Mouse (Mus musculus) spleen, postnatal 14 days (tissue): ENCODE measurements around the gene Iqgap2.

ENCODE experiments used
- DNase-seq, 2 experiments: peaks; one replicate each; pipeline ENCODE4 v3.0.0; 2021 to 2022; ENCODE audit warnings: low spot score in 2 of 2

The Iqgap2 gene

DNA sequence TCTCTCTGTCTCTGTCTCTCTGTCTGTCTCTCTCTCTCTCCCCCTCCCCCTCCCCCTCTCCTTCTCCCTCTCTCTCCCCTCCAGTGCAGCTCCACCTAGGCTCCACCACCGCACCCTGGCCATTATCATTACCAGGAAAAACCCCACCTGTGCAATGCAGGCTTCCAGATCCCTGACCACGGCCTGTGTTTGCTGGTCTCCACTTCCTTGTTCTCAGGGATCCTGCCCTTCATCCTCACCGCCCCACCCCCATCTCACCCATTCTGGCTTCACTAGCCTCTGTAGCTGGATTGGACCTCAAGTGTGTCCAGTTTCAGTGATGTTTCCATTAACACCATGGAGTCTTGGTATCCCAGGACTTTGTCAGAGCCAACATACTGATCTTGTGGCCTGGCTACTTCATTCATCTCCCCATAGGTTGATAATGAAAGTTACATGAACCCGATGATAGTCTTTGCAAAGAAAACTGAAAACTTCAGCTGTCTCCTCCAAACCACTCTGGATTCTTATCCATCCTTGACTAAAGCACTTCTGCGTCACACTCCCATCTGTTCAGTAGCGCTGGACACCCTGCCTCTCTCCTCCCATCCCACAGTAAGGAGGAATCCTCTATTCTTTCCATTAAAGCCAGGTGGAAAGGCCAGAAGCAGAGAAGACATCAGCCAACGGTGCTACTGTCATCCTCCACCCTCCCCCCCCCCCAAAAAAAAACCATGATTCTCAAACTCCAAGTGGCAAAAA, 62.1 kb downstream of the Iqgap2 start:
- DNase-seq: no peak

DNA sequence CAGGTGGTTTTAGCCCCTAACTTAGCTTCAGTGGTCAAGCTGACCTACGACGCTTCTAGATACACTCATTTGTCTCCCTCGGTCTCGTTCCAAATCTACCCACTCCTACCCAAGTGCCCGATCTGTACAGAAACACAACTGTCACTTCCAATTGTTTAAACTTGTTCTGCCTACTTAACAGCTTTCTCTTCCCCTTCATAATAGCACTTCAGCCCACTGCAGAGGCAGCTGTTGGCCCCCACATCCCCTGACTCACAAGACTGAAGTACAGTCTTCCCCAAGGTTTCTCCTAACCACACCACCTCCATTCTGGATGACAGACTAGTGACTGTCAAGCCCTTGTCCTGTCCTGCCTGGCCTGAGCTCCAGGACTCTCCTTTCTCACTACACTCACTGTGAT, 63.1 kb downstream of the Iqgap2 start:
- no peak for DNase-seq

DNA sequence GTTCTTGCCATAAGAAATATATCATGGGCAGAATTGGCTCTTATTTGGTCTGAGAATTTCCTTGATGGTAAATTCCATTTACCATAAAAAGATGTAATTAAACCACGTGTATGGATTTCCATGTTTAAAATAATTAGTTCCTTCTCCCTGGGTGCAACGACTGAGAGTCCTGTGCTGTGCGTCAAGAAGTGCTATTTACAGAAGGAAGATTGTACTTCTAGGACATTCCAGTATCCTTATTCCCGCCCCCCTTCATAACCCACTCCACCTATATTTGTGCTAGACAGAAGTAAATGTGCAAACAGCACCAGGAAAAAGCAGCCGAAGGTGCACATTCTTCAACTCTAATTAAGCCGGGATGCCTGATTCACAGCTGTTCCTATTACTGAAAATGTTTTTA, 65.5 kb downstream of the Iqgap2 start:
- DNase-seq: no peak

- no peak for DNase-seq
These were observed 68.8 kb downstream of the Iqgap2 start for GRCm38 (mm10) chr13:95822918-95823317.

GRCm38 (mm10) chr13:95820071-95820470, 71.7 kb downstream of the Iqgap2 start:
- DNase-seq: no peak

- no peak for DNase-seq
These were observed 72.8 kb downstream of the Iqgap2 start for GRCm38 (mm10) chr13:95818941-95819340.

DNA sequence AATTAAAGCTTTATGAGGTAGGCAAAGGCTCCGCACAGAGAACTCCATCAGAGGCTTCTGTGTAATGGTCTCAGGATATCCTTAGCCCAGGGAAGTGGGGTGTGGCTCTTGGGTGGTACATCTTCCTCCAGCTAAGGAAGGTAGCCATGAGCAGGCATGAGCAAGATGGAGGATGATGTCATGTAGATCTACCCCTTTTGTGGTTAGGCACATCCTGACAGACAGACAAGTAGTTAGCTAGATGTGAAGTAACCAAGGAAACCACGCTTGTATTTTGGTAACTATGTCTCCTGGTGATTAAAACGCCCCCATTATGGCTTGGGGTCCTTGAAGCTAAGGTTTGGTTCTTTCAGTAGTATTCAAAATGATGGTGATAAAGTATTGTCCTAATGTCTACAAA, 78.1 kb downstream of the Iqgap2 start:
- DNase-seq: no peak

GRCm38 (mm10) chr13:95810796-95811195, 80.9 kb downstream of the Iqgap2 start:
- no peak for DNase-seq

- DNase-seq: no peak
These were observed 84.5 kb downstream of the Iqgap2 start for GRCm38 (mm10) chr13:95807106-95807750.

GRCm38 (mm10) chr13:95805469-95806166, 86.1 kb downstream of the Iqgap2 start:
- DNase-seq: no peak

GRCm38 (mm10) chr13:95804113-95804512, 87.6 kb downstream of the Iqgap2 start:
- no peak for DNase-seq

GRCm38 (mm10) chr13:95800925-95801324, 90.8 kb downstream of the Iqgap2 start:
- DNase-seq: no peak

DNA sequence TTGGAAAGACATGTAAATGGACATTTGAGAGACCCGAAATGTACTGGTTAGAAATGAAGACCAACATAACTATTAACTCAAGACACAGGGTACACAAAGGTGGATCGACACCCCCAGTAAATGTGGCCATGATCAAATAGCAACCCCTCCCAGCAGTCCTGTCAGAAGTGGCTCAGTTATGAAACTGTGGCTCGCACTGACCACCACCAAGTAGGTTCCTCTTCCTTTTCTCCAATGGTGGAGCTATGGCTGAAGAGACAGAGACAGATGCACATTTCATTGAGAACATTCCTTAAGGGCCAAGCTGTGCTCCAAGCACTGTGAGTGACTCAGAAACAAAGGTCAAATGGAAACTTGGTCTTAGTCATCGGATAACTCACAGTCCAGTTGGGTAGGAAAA, 92.4 kb downstream of the Iqgap2 start:
- DNase-seq: no peak

GRCm38 (mm10) chr13:95798721-95799120, 93.0 kb downstream of the Iqgap2 start:
- DNase-seq: no peak

GRCm38 (mm10) chr13:95797530-95797929, 94.2 kb downstream of the Iqgap2 start:
- no peak for DNase-seq

GRCm38 (mm10) chr13:95794346-95794745, 97.4 kb downstream of the Iqgap2 start:
- no peak for DNase-seq

DNA sequence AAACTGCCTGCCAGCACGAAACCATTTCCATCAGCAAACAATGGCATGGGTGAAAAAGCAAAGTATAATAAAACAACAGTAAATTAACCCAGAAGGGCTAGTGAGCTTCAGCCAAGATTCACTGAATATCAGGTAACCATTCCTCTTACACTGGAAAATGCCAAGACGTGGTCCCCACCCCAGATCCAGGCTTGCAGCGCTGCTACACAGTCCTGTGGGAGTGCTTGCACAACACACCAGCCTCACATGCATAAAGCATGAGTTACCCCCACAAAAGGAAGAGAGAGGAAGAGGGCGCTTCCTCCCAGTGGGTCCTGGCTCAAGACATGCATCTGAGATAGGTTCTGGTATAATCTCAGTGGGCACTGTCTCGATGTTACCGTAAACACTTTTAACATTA, 100.8 kb downstream of the Iqgap2 start:
- no peak for DNase-seq

DNA sequence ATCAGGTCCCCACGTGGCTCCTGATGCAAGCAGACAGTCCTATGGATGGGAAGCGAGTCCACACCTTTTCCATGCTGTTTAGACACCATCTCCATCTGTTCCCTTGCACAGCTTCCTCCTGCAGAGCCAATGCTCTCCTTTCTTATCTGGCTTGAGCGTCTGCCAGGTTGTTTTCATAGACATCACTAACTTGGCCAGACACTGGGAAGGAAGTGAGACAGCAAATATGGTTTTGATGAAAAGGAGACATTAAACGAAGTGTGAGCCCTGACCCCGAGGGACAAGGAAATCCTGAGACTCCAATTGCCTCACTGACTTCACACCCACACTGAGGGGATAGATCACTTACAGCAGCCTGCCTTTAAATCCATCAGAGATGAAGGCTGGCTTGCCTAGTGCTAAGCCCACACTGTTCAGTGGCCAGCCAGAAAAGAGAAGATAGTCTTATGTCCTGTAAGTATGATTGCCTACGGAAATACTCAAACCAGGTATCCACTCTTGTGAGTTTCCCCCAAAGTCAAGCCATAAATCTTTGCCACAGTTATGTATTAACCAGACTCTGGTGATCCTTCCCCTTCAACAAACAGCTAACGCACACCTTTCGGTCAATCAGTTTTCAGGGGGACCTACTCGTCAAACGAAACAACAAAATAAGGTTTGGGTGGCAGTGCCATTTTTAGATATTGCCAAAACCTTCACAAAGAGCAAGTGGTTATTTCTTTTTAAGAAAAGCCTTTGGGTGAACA, 102.9 kb downstream of the Iqgap2 start:
- DNase-seq: no peak

- DNase-seq: no peak
These were observed 108.8 kb downstream of the Iqgap2 start for GRCm38 (mm10) chr13:95782969-95783332.

- no peak for DNase-seq
These were observed 109.3 kb downstream of the Iqgap2 start for GRCm38 (mm10) chr13:95782311-95782968.

GRCm38 (mm10) chr13:95780038-95780437, 111.7 kb downstream of the Iqgap2 start:
- no peak for DNase-seq

DNA sequence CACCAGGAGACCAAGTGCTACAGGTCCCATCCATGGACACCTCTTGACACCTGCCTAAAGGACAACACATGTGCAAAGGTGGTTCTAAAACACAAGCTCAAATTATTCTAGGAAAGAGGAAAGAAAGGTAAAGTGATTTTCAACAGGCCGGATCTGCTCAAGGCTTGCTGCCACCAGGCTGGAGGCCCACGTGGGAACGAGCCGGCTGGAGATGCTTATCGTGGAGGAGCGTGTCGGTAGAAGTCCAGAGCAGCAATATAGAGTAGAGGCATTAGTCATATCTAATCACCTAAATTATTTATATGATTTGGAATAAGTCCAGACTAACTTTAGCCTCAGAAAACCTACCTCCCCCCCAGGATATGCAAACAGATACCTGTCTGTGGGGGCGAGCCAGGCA, 112.5 kb downstream of the Iqgap2 start:
- DNase-seq: no peak
